Mouse (Mus musculus): Measurements from ENCODE around the gene Trip12.

DNA sequence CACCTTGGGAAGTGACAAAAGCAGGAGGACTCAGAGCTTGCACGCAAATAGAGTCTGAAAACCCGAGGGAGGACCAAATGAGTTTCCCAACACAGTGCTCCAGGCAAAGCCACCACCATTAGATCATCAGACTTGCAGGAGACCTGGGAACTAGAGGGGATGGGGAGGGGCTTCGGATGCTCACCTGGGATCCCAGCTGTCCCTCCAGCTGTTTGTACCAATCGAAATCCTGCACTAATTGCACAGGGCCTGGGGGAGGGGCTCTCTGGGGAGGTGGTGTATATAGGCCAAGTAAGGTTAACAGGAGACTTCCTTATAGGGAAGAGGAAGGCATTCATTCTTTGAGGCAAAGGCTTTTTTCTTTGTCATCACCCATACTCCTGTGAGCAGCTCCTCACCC is 28.5 kb upstream of the Trip12 start:
- no peak for TF ChIP-seq CTCF (IDR thresholded peaks at IDR 0.05; ENCODE audit: borderline replicate concordance, extremely low read depth, insufficient read depth, insufficient read length)
- no peak for TF ChIP-seq POLR2A (IDR thresholded peaks at IDR 0.05; ENCODE audit: borderline replicate concordance, extremely low read depth, insufficient read depth, insufficient read length, poor library complexity, severe bottlenecking)
